ENCODE assay signal across 10 mouse cellular contexts in genomic region chr10:62543399-62543808, GRCm38 (mm10). TPM values are rescaled to one million over a fixed set of nuclear protein-coding genes. Genes with fewer than 3 reads are reported as not detected.
DNase-seq lines count a peak whose midpoint lies in the region; ATAC-seq lines count a peak whose summit lies in the region.
"Had no signal": no experiment of that assay in that cellular context is flagged by ENCODE, and none has a peak within 500 bp of the region (broad histone marks: within the 10 kb centered on the region; RNA-seq: fewer than 3 reads in every experiment).

No protein-coding gene starts in this region.

- ATAC-seq in activated CD4-positive, CD25-positive, alpha-beta regulatory T cell, adult 4 months, result peak; percentile 84
- ATAC-seq in liver, embryonic 15.5 days (ENCODE audit: insufficient read depth), result peak; percentile 48; the same call in 1 of the 2 replicates

- H3K27ac ChIP-seq in liver, embryonic 15.5 days (replicated peaks), result peak overlapping the region; percentile 70
- H3K27ac ChIP-seq: embryonic facial prominence, embryonic 15.5 days; limb, embryonic 13.5 days had no signal

- no peak overlapping the region for H3K9ac ChIP-seq in liver, embryonic 15.5 days
- H3K9ac ChIP-seq: embryonic facial prominence, embryonic 15.5 days; limb, embryonic 13.5 days had no signal

- peaks cover 28% of the 10 kb centered on the region for H3K4me1 ChIP-seq in liver, embryonic 15.5 days (replicated peaks)
- H3K4me1 ChIP-seq: limb, embryonic 13.5 days had no signal

- H3K9me3 ChIP-seq in liver, embryonic 15.5 days (replicated peaks), result no peaks in the 10 kb centered on the region
- H3K9me3 ChIP-seq: embryonic facial prominence, embryonic 15.5 days; limb, embryonic 13.5 days had no signal

- no peaks in the 10 kb centered on the region for H3K36me3 ChIP-seq in liver, embryonic 15.5 days (replicated peaks)
- H3K36me3 ChIP-seq: embryonic facial prominence, embryonic 15.5 days; limb, embryonic 13.5 days had no signal

- H3K4me2 ChIP-seq in liver, embryonic 15.5 days, result peak overlapping the region; percentile 15; the same call in 1 of the 2 replicates
- H3K4me2 ChIP-seq: embryonic facial prominence, embryonic 15.5 days; limb, embryonic 13.5 days had no signal

- H3K27me3 ChIP-seq in liver, embryonic 15.5 days, result no peaks in the 10 kb centered on the region
- H3K27me3 ChIP-seq: embryonic facial prominence, embryonic 15.5 days; limb, embryonic 13.5 days had no signal

- WGBS in liver, embryonic 15.5 days (ENCODE audit: insufficient replicate concordance), result 18% methylated on average over 12 of the region's 12 CpGs

- H3K4me3 ChIP-seq in liver, embryonic 15.5 days (replicated peaks), result 0 out of 2 replicates have a peak overlapping the region, but pooled peaks have one; percentile 8
- H3K4me3 ChIP-seq: embryonic facial prominence, embryonic 15.5 days; limb, embryonic 13.5 days had no signal

- DNase-seq in adrenal gland, adult (ENCODE audit: inconsistent age in 2 of 2, low spot score in 1 of 2), result peak; percentile 33 to 58
- DNase-seq in adrenal gland, postnatal 4 days (ENCODE audit: low spot score in 2 of 2), result no peak
- DNase-seq in spleen, adult 18-20 months, result peak; percentile 69 to 76
- no peak for DNase-seq in cerebellum, adult 11-12 months
- DNase-seq in urinary bladder, postnatal 4 days (ENCODE audit: low spot score in 2 of 2), result no peak
- no peak for DNase-seq in cerebellum, adult 8-10 months

RNA-seq across cellular contexts. Expression of gene Srgn, which starts 16.2 kb away (rescaled TPM):
- total RNA-seq in adrenal gland, postnatal 4 days (2021), result 10 to 100 TPM; 23.9 to 38.9 TPM
- polyA plus RNA-seq in activated CD4-positive, CD25-positive, alpha-beta regulatory T cell, adult 4 months (2017; shearing (Covaris generic)), result 1,000 to 10,000 TPM; 1,983 to 1,991 TPM
- polyA plus RNA-seq in liver, embryonic 15.5 days (2015; fragmentation: Nextera tagmentation; extraction: Ambion mirVana), result 57.9 and 79.6 TPM in 2 replicates

RNA-seq across cellular contexts. Expression of gene Kif1bp, which starts 34.9 kb away (rescaled TPM):
- 10 to 100 TPM; 39.2 to 42.1 TPM for total RNA-seq in adrenal gland, postnatal 4 days (2021)
- polyA plus RNA-seq in activated CD4-positive, CD25-positive, alpha-beta regulatory T cell, adult 4 months (2017; shearing (Covaris generic)), result 1 to 10 TPM; 4.1 to 6.0 TPM
- 11.1 and 11.3 TPM in 2 replicates for polyA plus RNA-seq in liver, embryonic 15.5 days (2015; fragmentation: Nextera tagmentation; extraction: Ambion mirVana)

RNA-seq across cellular contexts. Expression of gene Vps26a, which starts 56.8 kb away (rescaled TPM):
- 10 to 100 TPM; 45.3 to 48.7 TPM for total RNA-seq in adrenal gland, postnatal 4 days (2021)
- polyA plus RNA-seq in activated CD4-positive, CD25-positive, alpha-beta regulatory T cell, adult 4 months (2017; shearing (Covaris generic)), result 10 to 100 TPM; 68.8 to 72.1 TPM
- polyA plus RNA-seq in liver, embryonic 15.5 days (2015; fragmentation: Nextera tagmentation; extraction: Ambion mirVana), result 39.5 and 42.9 TPM in 2 replicates

RNA-seq across cellular contexts. Expression of gene Ddx21, which starts 58.7 kb away (rescaled TPM):
- total RNA-seq in adrenal gland, postnatal 4 days (2021), result 10 to 100 TPM; 57.3 to 62.6 TPM
- 10 to 100 TPM; 54.1 to 60.2 TPM for polyA plus RNA-seq in activated CD4-positive, CD25-positive, alpha-beta regulatory T cell, adult 4 months (2017; shearing (Covaris generic))
- polyA plus RNA-seq in liver, embryonic 15.5 days (2015; fragmentation: Nextera tagmentation; extraction: Ambion mirVana), result 10.7 and 11.8 TPM in 2 replicates

Comparison
In these comparisons a context has a peak if more than half of its experiments do, and no peak if none do; other contexts are left out.
1. DNase-seq: peak in adrenal gland, adult (2 of 2) and spleen, adult 18-20 months (2 of 2); none in adrenal gland, postnatal 4 days (0 of 2), cerebellum, adult 11-12 months (single experiment), urinary bladder, postnatal 4 days (0 of 2) and cerebellum, adult 8-10 months (single experiment).
2. RNA of gene Srgn, which starts 16.2 kb away (polyA plus RNA-seq): 1,983 to 1,991 TPM in activated CD4-positive, CD25-positive, alpha-beta regulatory T cell, adult 4 months; 57.9 to 79.6 TPM in liver, embryonic 15.5 days; every median in the first group is over 10 times any median in the second.